Mouse (Mus musculus) MEL (cell line): ENCODE data around the gene Tram1l1. TPM values are rescaled to one million over a fixed set of nuclear protein-coding genes. Genes with fewer than 3 reads are reported as not detected.

Experiments
- DNase-seq: peaks from one replicate; pipeline ENCODE4 v3.0.0; 2011; ENCODE audit warnings: low read depth, low spot score
- H3K27ac ChIP-seq: 2 replicates; pipeline ENCODE4 v1.5.1; 2012; ENCODE audit warnings: low read depth, mild to moderate bottlenecking, control low read depth, low read length, moderate library complexity; ENCODE audit not compliant: control insufficient read depth
- H3K27me3 ChIP-seq, 2 experiments: fragments of 150-350 bp in 1 of 2; sonication (generic) in 1 of 2; 2 replicates each; pipeline ENCODE4 v1.6.1; 2012; ENCODE audit warnings: low read length in 2 of 2, mild to moderate bottlenecking in 2 of 2, improper control_type of control experiment in 1 of 2, moderate library complexity in 1 of 2; ENCODE audit not compliant: insufficient read depth in 2 of 2, control insufficient read depth in 1 of 2
- H3K36me3 ChIP-seq, 2 experiments: 2 replicates each; pipeline ENCODE4 v1.6.1; 2012 to 2014; ENCODE audit warnings: low read length in 2 of 2, improper control_type of control experiment in 1 of 2, inconsistent platforms in 1 of 2, mild to moderate bottlenecking in 1 of 2; ENCODE audit not compliant: insufficient read depth in 2 of 2, control insufficient read depth in 1 of 2
- H3K4me1 ChIP-seq, 2 experiments: fragments of 150-350 bp in 1 of 2; sonication (generic) in 1 of 2; 2 replicates each; pipeline ENCODE4 v1.6.1; 2012; ENCODE audit warnings: low read length in 2 of 2, improper control_type of control experiment in 1 of 2, mild to moderate bottlenecking in 1 of 2; ENCODE audit not compliant: insufficient read depth in 2 of 2, control insufficient read depth in 1 of 2
- H3K4me3 ChIP-seq, 2 experiments: fragments of 150-350 bp in 1 of 2; sonication (generic) in 1 of 2; 2 replicates each; pipeline ENCODE4 v1.5.1; 2012; ENCODE audit warnings: low read depth in 2 of 2, low read length in 2 of 2, mild to moderate bottlenecking in 2 of 2, moderate library complexity in 2 of 2, control low read depth in 1 of 2, improper control_type of control experiment in 1 of 2; ENCODE audit not compliant: control insufficient read depth in 1 of 2, insufficient read depth in 1 of 2
- H3K79me2 ChIP-seq: 2 replicates; pipeline ENCODE4 v1.6.1; 2012; ENCODE audit warnings: mild to moderate bottlenecking, low read length, moderate library complexity; ENCODE audit not compliant: control insufficient read depth, poor library complexity, insufficient read depth
- H3K9ac ChIP-seq: 2 replicates; pipeline ENCODE4 v1.6.1; 2012; ENCODE audit warnings: low read depth, mild to moderate bottlenecking, control low read depth, low read length, moderate library complexity; ENCODE audit not compliant: control insufficient read depth, poor library complexity, severe bottlenecking
- H3K9me3 ChIP-seq: fragments of 150-350 bp; sonication (generic); replicated peaks from 2 replicates; pipeline ENCODE4 v1.6.1; 2012; ENCODE audit warnings: mild to moderate bottlenecking, low read length, improper control_type of control experiment, moderate library complexity; ENCODE audit not compliant: insufficient read depth
- ETS1 ChIP-seq: IDR thresholded peaks from 2 replicates; pipeline ENCODE4 v1.6.1; 2012; ENCODE audit warnings: low read depth, mild to moderate bottlenecking, inconsistent platforms, low read length, improper control_type of control experiment, moderate library complexity
- JUND ChIP-seq: IDR thresholded peaks from 2 replicates; pipeline ENCODE4 v1.6.1; 2011; ENCODE audit warnings: low read depth, mild to moderate bottlenecking, improper control_type of control experiment, low read length
- MYC ChIP-seq: IDR thresholded peaks from 2 replicates; pipeline ENCODE4 v1.6.1; 2011; ENCODE audit warnings: low read depth, mild to moderate bottlenecking, low read length, improper control_type of control experiment, moderate library complexity
- POLR2AphosphoS2 ChIP-seq: IDR thresholded peaks from 2 replicates; pipeline ENCODE4 v1.6.1; 2011; ENCODE audit warnings: low read length, improper control_type of control experiment
- SMC3 ChIP-seq: IDR thresholded peaks from 2 replicates; pipeline ENCODE4 v1.6.1; 2011; ENCODE audit warnings: low read depth, low read length, improper control_type of control experiment
- ZMIZ1 ChIP-seq: IDR thresholded peaks from 2 replicates; pipeline ENCODE4 v1.6.1; 2012; ENCODE audit warnings: low read depth, mild to moderate bottlenecking, inconsistent platforms, low read length, improper control_type of control experiment, moderate library complexity
- polyA plus RNA-seq, 2 experiments: library from polyadenylated mRNA; stranded (reverse) in 1 of 2; unstranded in 1 of 2; fragments of >175 nt in 1 of 2; fragments of >200 nt in 1 of 2; gene quantifications; 2 replicates each; pipeline versions ENCODE4 v1.2.1 to v1.2.4; 2012; ENCODE audit warnings: low replicate concordance in 2 of 2, low read depth in 1 of 2; ENCODE audit not compliant: insufficient read length in 2 of 2, insufficient read depth in 1 of 2, missing spikeins in 1 of 2
- total RNA-seq: library from RNA; depleted of rRNA; stranded (reverse); fragments of 300-350 nt; gene quantifications from 2 replicates; pipeline ENCODE4 v1.2.3, GENCODE M21; 2012; rRNA removed

Gene Tram1l1
- total and polyA plus RNA-seq, 3 experiments: not detected

GRCm38 (mm10) chr3:124372031-124372430 lies 51.4 kb downstream of the Tram1l1 start:
- no peak overlapping the region for H3K9ac ChIP-seq
- TF ChIP-seq ETS1: no peak
- TF ChIP-seq SMC3: no peak
- no peak for TF ChIP-seq JUND
- no peak for TF ChIP-seq MYC
- no peak for TF ChIP-seq ZMIZ1
- no peak for TF ChIP-seq POLR2AphosphoS2
- TF ChIP-seq, all 39 proteins: peak for 0
- no peaks in the 10 kb centered on the region for H3K4me1 ChIP-seq
- H3K27ac ChIP-seq: no peak overlapping the region
- H3K27me3 ChIP-seq: no peaks in the 10 kb centered on the region
- no peak overlapping the region for H3K4me3 ChIP-seq
- no peaks in the 10 kb centered on the region for H3K79me2 ChIP-seq
- H3K36me3 ChIP-seq: no peaks in the 10 kb centered on the region
- no peak for DNase-seq
- no peaks in the 10 kb centered on the region for H3K9me3 ChIP-seq

Other genes starting within 250 kb of the Tram1l1 start
- not detected in 2 replicates for gene 1700006A11Rik, start 105.2 kb downstream of the Tram1l1 start, total RNA-seq
- not detected for gene 1700006A11Rik, start 105.2 kb downstream of the Tram1l1 start, polyA plus RNA-seq